Mouse (Mus musculus): ENCODE measurements at regions not wholly inside any gene's neighbourhood (a gene's known extent, or its start where the extent isn't known, plus 50 kb on each side); places are given as distances from the start of the nearest gene placed in this dataset.
"Not testable (repeated sequence)": the region's sequence is repeated elsewhere in the genome, so short reads cannot be mapped to it uniquely, and the experiment has no call there.

GRCm38 (mm10) chr10:91464691-91465090 lies 283.6 kb upstream of the Tmpo start:
- no peak for DNase-seq (ENCODE audit: low spot score in 2 of 2)

- DNase-seq (ENCODE audit: low spot score in 2 of 2): no peak
Measured at GRCm38 (mm10) chr10:91447974-91448703, 267.0 kb upstream of the Tmpo start.

GRCm38 (mm10) chr10:91443321-91443720 lies 262.2 kb upstream of the Tmpo start:
- no peak for DNase-seq (ENCODE audit: low spot score in 2 of 2)

GRCm38 (mm10) chr10:91440051-91440450 lies 258.9 kb upstream of the Tmpo start:
- DNase-seq (ENCODE audit: low spot score in 2 of 2): no peak

- no peak for DNase-seq (ENCODE audit: low spot score in 2 of 2)
Measured at GRCm38 (mm10) chr10:91437917-91438316, 256.8 kb upstream of the Tmpo start.

- DNase-seq (ENCODE audit: low spot score in 2 of 2): no peak
Measured at GRCm38 (mm10) chr10:91436091-91436569, 255.0 kb upstream of the Tmpo start.

GRCm38 (mm10) chr10:91430281-91430680 lies 249.2 kb upstream of the Tmpo start:
- DNase-seq (ENCODE audit: low spot score in 2 of 2): no peak

GRCm38 (mm10) chr10:91426584-91426983 lies 245.5 kb upstream of the Tmpo start:
- DNase-seq (ENCODE audit: low spot score in 2 of 2): no peak

- DNase-seq (ENCODE audit: low spot score in 2 of 2): not testable (repeated sequence)
Measured at GRCm38 (mm10) chr10:91425625-91426385, 244.7 kb upstream of the Tmpo start.

- no peak for DNase-seq (ENCODE audit: low spot score in 2 of 2)
Measured at GRCm38 (mm10) chr10:91424786-91425185, 243.7 kb upstream of the Tmpo start.

- DNase-seq (ENCODE audit: low spot score in 2 of 2): peak in 1 of 2 experiments; percentile 12
Measured at GRCm38 (mm10) chr10:91387255-91387654, 206.1 kb upstream of the Tmpo start.

- peak; percentile 29 to 34 for DNase-seq (ENCODE audit: low spot score in 2 of 2)
Measured at GRCm38 (mm10) chr10:91384372-91384771, 203.3 kb upstream of the Tmpo start.

- DNase-seq (ENCODE audit: low spot score in 2 of 2): no peak
Measured at GRCm38 (mm10) chr10:91376683-91377082, 195.6 kb upstream of the Tmpo start.

- DNase-seq (ENCODE audit: low spot score in 2 of 2): no peak
Measured at GRCm38 (mm10) chr10:91367488-91367887, 186.4 kb upstream of the Tmpo start.

- DNase-seq (ENCODE audit: low spot score in 2 of 2): no peak
Measured at GRCm38 (mm10) chr10:91362587-91362986, 181.5 kb upstream of the Tmpo start.

GRCm38 (mm10) chr10:91361621-91362020 lies 180.5 kb upstream of the Tmpo start:
- no peak for DNase-seq (ENCODE audit: low spot score in 2 of 2)

GRCm38 (mm10) chr10:91345465-91345864 lies 164.3 kb upstream of the Tmpo start:
- DNase-seq (ENCODE audit: low spot score in 2 of 2): no peak

- DNase-seq (ENCODE audit: low spot score in 2 of 2): no peak
Measured at GRCm38 (mm10) chr10:91342083-91342482, 161.0 kb upstream of the Tmpo start.

- no peak for DNase-seq (ENCODE audit: low spot score in 2 of 2)
Measured at GRCm38 (mm10) chr10:91339361-91339760, 158.2 kb upstream of the Tmpo start.

- no peak for DNase-seq (ENCODE audit: low spot score in 2 of 2)
Measured at GRCm38 (mm10) chr10:91326661-91327312, 145.7 kb upstream of the Tmpo start.

- no peak for DNase-seq (ENCODE audit: low spot score in 2 of 2)
Measured at GRCm38 (mm10) chr10:91326144-91326655, 145.1 kb upstream of the Tmpo start.

- DNase-seq (ENCODE audit: low spot score in 2 of 2): no peak
Measured at GRCm38 (mm10) chr10:91321226-91321625, 140.1 kb upstream of the Tmpo start.

Measured in frontal cortex, postnatal 10 days (tissue).